Mouse (Mus musculus) hindbrain, embryonic 13.5 days (tissue): ENCODE data around the gene 4933430I17Rik. TPM values are rescaled to one million over a fixed set of nuclear protein-coding genes. Genes with fewer than 3 reads are reported as not detected.
A peak's percentile ranks its signal among the peaks of the same experiment; 100 is the strongest.
"Not testable (repeated sequence)": the region's sequence is repeated elsewhere in the genome, so short reads cannot be mapped to it uniquely, and the experiment has no call there.

Source experiments
- ATAC-seq: fragments of 200-750 bp; cut with Nextera tagmentation; 2 replicates; pipeline ENCODE4 v1.8.0; 2017; ENCODE audit warnings: moderate TSS enrichment; ENCODE audit not compliant: low FRiP score
- H3K27ac ChIP-seq: fragments of 300-500 bp; sonication (generic); 2 replicates; pipeline ENCODE4 v1.5.1; 2015; ENCODE audit warnings: inconsistent platforms, mild to moderate bottlenecking, moderate library complexity
- H3K27me3 ChIP-seq: fragments of 300-500 bp; sonication (generic); 2 replicates; pipeline ENCODE4 v1.6.1; 2015; ENCODE audit warnings: mild to moderate bottlenecking, inconsistent platforms
- H3K36me3 ChIP-seq: fragments of 300-500 bp; sonication (generic); 2 replicates; pipeline ENCODE4 v1.6.1; 2015; ENCODE audit warnings: mild to moderate bottlenecking, inconsistent platforms
- H3K4me1 ChIP-seq: fragments of 300-500 bp; sonication (generic); replicated peaks from 2 replicates; pipeline ENCODE4 v1.6.1; 2015; ENCODE audit warnings: inconsistent platforms
- H3K4me2 ChIP-seq: fragments of 300-500 bp; sonication (generic); 2 replicates; pipeline ENCODE4 v1.6.1; 2015; ENCODE audit warnings: inconsistent platforms, mild to moderate bottlenecking, moderate library complexity
- H3K4me3 ChIP-seq: fragments of 300-500 bp; sonication (generic); 2 replicates; pipeline ENCODE4 v1.5.1; 2015; ENCODE audit warnings: mild to moderate bottlenecking, inconsistent platforms
- H3K9ac ChIP-seq: fragments of 300-500 bp; sonication (generic); 2 replicates; pipeline ENCODE4 v1.6.1; 2015; ENCODE audit warnings: mild to moderate bottlenecking, inconsistent platforms
- H3K9me3 ChIP-seq: fragments of 300-500 bp; sonication (generic); 2 replicates; pipeline ENCODE4 v1.6.1; 2016; ENCODE audit warnings: inconsistent platforms
- WGBS: fragments of 180-500 bp; shearing (Covaris S2); methylation state at CpG from one replicate; pipeline ENCODE4 v1.1.7; 2015; 5-methylcytosine and 5-hydroxymethylcytosine counted together
- polyA plus RNA-seq: library from polyadenylated mRNA; unstranded; fragments of >200 nt; fragmentation: Nextera tagmentation; extraction: Ambion mirVana; gene quantifications from 2 replicates; pipeline ENCODE4 v1.2.1, GENCODE M21; 2015

Gene 4933430I17Rik
- 0.55 and 0.82 TPM in 2 replicates for polyA plus RNA-seq

- H3K4me3 ChIP-seq = peak within 1 kb of the TSS; percentile 76
- peaks cover 14% of the 10 kb centered on the region for H3K4me1 ChIP-seq
- peak within 1 kb of the TSS; percentile 98 for H3K27ac ChIP-seq
- H3K9me3 ChIP-seq = no peaks in the 10 kb centered on the region
- H3K9ac ChIP-seq = peak within 1 kb of the TSS; percentile 86
- H3K27me3 ChIP-seq = no peaks in the 10 kb centered on the region
- WGBS = under 1% methylated on average over 59 of the region's 59 CpGs
- H3K36me3 ChIP-seq = no peaks in the 10 kb centered on the region
- ATAC-seq = peak; percentile 98
- peak within 1 kb of the TSS; percentile 94 for H3K4me2 ChIP-seq
These were observed at the start of gene 4933430I17Rik, which contains the start of gene Pole3 for GRCm38 (mm10) chr4:62524651-62525488. TSS of gene 4933430I17Rik (plus strand) at chr4:62525369. TSS of gene Pole3 (minus strand) at chr4:62525068.

- H3K4me3 ChIP-seq = no peak overlapping the region
- no peak overlapping the region for H3K9ac ChIP-seq
- no peaks in the 10 kb centered on the region for H3K9me3 ChIP-seq
- no peak overlapping the region for H3K4me2 ChIP-seq
- 91% methylated on average over 6 of the region's 6 CpGs for WGBS
- peaks cover 9% of the 10 kb centered on the region for H3K4me1 ChIP-seq
- H3K36me3 ChIP-seq = no peaks in the 10 kb centered on the region
- H3K27ac ChIP-seq = no peak overlapping the region
- peaks cover 44% of the 10 kb centered on the region for H3K27me3 ChIP-seq
- ATAC-seq = no peak
These were observed 49.4 kb upstream of the 4933430I17Rik start for GRCm38 (mm10) chr4:62475793-62476192.

- H3K36me3 ChIP-seq = no peaks in the 10 kb centered on the region
- peaks cover 10% of the 10 kb centered on the region for H3K4me1 ChIP-seq
- no peak for ATAC-seq
- WGBS = 91% methylated on average over 6 of the region's 6 CpGs
- H3K9me3 ChIP-seq = no peaks in the 10 kb centered on the region
- H3K9ac ChIP-seq = no peak overlapping the region
- H3K27ac ChIP-seq = no peak overlapping the region
- no peak overlapping the region for H3K4me3 ChIP-seq
- peaks cover 62% of the 10 kb centered on the region for H3K27me3 ChIP-seq
- no peak overlapping the region for H3K4me2 ChIP-seq
These were observed 47.5 kb upstream of the 4933430I17Rik start for GRCm38 (mm10) chr4:62477542-62478244.

- H3K27ac ChIP-seq, H3K36me3 ChIP-seq, H3K9ac ChIP-seq, ATAC-seq, H3K9me3 ChIP-seq: not testable (repeated sequence)
- Histone ChIP-seq H3K4me1 (peaks cover 10% of the 10 kb centered on the region), H3K27me3 (peaks cover 58% of the 10 kb centered on the region), H3K4me2 (peak overlapping the region; percentile 73), H3K4me3 (peak overlapping the region; percentile 44)
- 15% methylated on average over 11 of the region's 11 CpGs for WGBS
These were observed 45.6 kb upstream of the 4933430I17Rik start for GRCm38 (mm10) chr4:62479593-62479936.

GRCm38 (mm10) chr4:62479937-62480708 is 45.0 kb upstream of the 4933430I17Rik start, which contains the start of gene Bspry:
TSS of gene Bspry (plus strand) at chr4:62480053.
- WGBS = 3% methylated on average over 69 of the region's 71 CpGs
- no peaks in the 10 kb centered on the region for H3K9me3 ChIP-seq
- peaks cover 56% of the 10 kb centered on the region for H3K27me3 ChIP-seq
- H3K9ac ChIP-seq = peak within 1 kb of the TSS; percentile 39; the same call in 1 of the 2 replicates
- ATAC-seq = peak; percentile 72
- H3K4me3 ChIP-seq = peak within 1 kb of the TSS; percentile 44
- H3K36me3 ChIP-seq = no peaks in the 10 kb centered on the region
- peaks cover 10% of the 10 kb centered on the region for H3K4me1 ChIP-seq
- H3K4me2 ChIP-seq = peak within 1 kb of the TSS; percentile 73
- no peak within 1 kb of the TSS for H3K27ac ChIP-seq

GRCm38 (mm10) chr4:62480709-62481605 is 44.2 kb upstream of the 4933430I17Rik start:
- H3K4me2 ChIP-seq = no peak overlapping the region
- peaks cover 55% of the 10 kb centered on the region for H3K27me3 ChIP-seq
- peaks cover 10% of the 10 kb centered on the region for H3K4me1 ChIP-seq
- no peaks in the 10 kb centered on the region for H3K36me3 ChIP-seq
- no peak overlapping the region for H3K4me3 ChIP-seq
- ATAC-seq = peak; percentile 43; the same call in 1 of the 2 replicates
- no peak overlapping the region for H3K9ac ChIP-seq
- H3K9me3 ChIP-seq = no peaks in the 10 kb centered on the region
- H3K27ac ChIP-seq = no peak overlapping the region
- WGBS = 46% methylated on average over 10 of the region's 10 CpGs

- Histone ChIP-seq H3K4me1 (peaks cover 6% of the 10 kb centered on the region), H3K9ac (no peak overlapping the region), H3K9me3 (no peaks in the 10 kb centered on the region), H3K27me3 (peaks cover 27% of the 10 kb centered on the region), H3K4me3 (no peak overlapping the region), H3K27ac (no peak overlapping the region), H3K36me3 (no peaks in the 10 kb centered on the region), H3K4me2 (no peak overlapping the region)
- WGBS = 81% methylated on average over 3 of the region's 3 CpGs
- no peak for ATAC-seq
These were observed 40.2 kb upstream of the 4933430I17Rik start for GRCm38 (mm10) chr4:62484928-62485327.

- no peak overlapping the region for H3K9ac ChIP-seq
- H3K27ac ChIP-seq = no peak overlapping the region
- no peak overlapping the region for H3K4me3 ChIP-seq
- ATAC-seq = no peak
- 89% methylated on average over 8 of the region's 8 CpGs for WGBS
- no peaks in the 10 kb centered on the region for H3K9me3 ChIP-seq
- H3K4me2 ChIP-seq = no peak overlapping the region
- no peaks in the 10 kb centered on the region for H3K36me3 ChIP-seq
- H3K4me1 ChIP-seq = 0 out of 2 replicates have a peak, but pooled peaks cover 3% of the 10 kb centered on the region
- H3K27me3 ChIP-seq = peaks cover 20% of the 10 kb centered on the region
These were observed 39.6 kb upstream of the 4933430I17Rik start for GRCm38 (mm10) chr4:62485450-62486161.

- H3K27me3 ChIP-seq = peaks cover 14% of the 10 kb centered on the region
- no peaks in the 10 kb centered on the region for H3K4me1 ChIP-seq
- H3K4me3 ChIP-seq = no peak overlapping the region
- H3K36me3 ChIP-seq = no peaks in the 10 kb centered on the region
- no peak overlapping the region for H3K9ac ChIP-seq
- ATAC-seq = no peak
- 93% methylated on average over 15 of the region's 15 CpGs for WGBS
- H3K27ac ChIP-seq = no peak overlapping the region
- no peaks in the 10 kb centered on the region for H3K9me3 ChIP-seq
- no peak overlapping the region for H3K4me2 ChIP-seq
These were observed 38.9 kb upstream of the 4933430I17Rik start for GRCm38 (mm10) chr4:62486162-62486696.

GRCm38 (mm10) chr4:62487172-62487571 is 38.0 kb upstream of the 4933430I17Rik start:
- H3K4me1 ChIP-seq = no peaks in the 10 kb centered on the region
- no peak overlapping the region for H3K4me2 ChIP-seq
- WGBS = 96% methylated on average over 5 of the region's 5 CpGs
- no peak for ATAC-seq
- no peak overlapping the region for H3K4me3 ChIP-seq
- peaks cover 4% of the 10 kb centered on the region for H3K27me3 ChIP-seq
- H3K36me3 ChIP-seq = no peaks in the 10 kb centered on the region
- H3K9ac ChIP-seq = no peak overlapping the region
- no peaks in the 10 kb centered on the region for H3K9me3 ChIP-seq
- no peak overlapping the region for H3K27ac ChIP-seq
